Mouse (Mus musculus): ENCODE measurements at regions not wholly inside any gene's neighbourhood (a gene's known extent, or its start where the extent isn't known, plus 50 kb on each side); places are given as distances from the start of the nearest gene placed in this dataset.

DNA sequence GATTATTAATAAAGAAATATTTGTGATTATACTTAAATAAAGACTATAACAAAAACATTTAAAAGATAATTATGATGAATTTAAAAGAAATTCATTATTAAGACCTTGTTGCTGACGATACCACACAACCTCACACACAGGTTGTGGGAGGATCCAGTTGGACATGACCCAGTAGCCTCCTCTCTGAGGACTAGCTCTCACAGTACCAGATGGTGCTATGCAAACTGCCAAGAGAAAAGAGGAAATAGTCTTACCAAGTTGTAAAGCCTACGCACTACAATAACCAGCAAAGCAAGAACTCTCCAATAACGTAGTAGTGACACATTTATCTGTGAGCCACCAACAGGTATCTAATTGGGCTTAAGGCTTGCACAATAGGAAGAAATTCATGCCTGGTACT lies 379.7 kb upstream of the Map3k7 start:
- Histone ChIP-seq H3K4me3 (ENCODE audit: low read depth, low read length) (no peak overlapping the region), H3K36me3 (ENCODE audit: control insufficient read depth, insufficient read depth, low read length) (no peaks in the 10 kb centered on the region), H3K4me1 (ENCODE audit: control insufficient read depth, insufficient read depth, insufficient read length, low read length) (no peaks in the 10 kb centered on the region), H3K27me3 (ENCODE audit: control insufficient read depth, insufficient read depth, low read length) (no peaks in the 10 kb centered on the region), H3K27ac (ENCODE audit: insufficient read depth, low read depth, low read length) (no peak overlapping the region)
- WGBS, result 87% methylated on average over 3 of the region's 3 CpGs
- TF ChIP-seq POLR2A (IDR thresholded peaks at IDR 0.05; ENCODE audit: low read depth, low read length), result no peak
- no peak for TF ChIP-seq CTCF (IDR thresholded peaks at IDR 0.05; ENCODE audit: extremely low read depth, insufficient read length, insufficient replicate concordance, low read depth, low read length)

GRCm38 (mm10) chr4:31594089-31594488 lies 369.8 kb upstream of the Map3k7 start:
- TF ChIP-seq CTCF (IDR thresholded peaks at IDR 0.05; ENCODE audit: extremely low read depth, insufficient read length, insufficient replicate concordance, low read depth, low read length) (no peak), POLR2A (IDR thresholded peaks at IDR 0.05; ENCODE audit: low read depth, low read length) (no peak)
- 64% methylated on average over 1 of the region's 1 CpGs for WGBS
- H3K4me3 ChIP-seq (ENCODE audit: low read depth, low read length), result no peak overlapping the region

GRCm38 (mm10) chr4:31601536-31601935 lies 362.4 kb upstream of the Map3k7 start:
- no peaks in the 10 kb centered on the region for H3K27me3 ChIP-seq (ENCODE audit: control insufficient read depth, insufficient read depth, low read length)
- no peaks in the 10 kb centered on the region for H3K36me3 ChIP-seq (ENCODE audit: control insufficient read depth, insufficient read depth, low read length)
- H3K27ac ChIP-seq (ENCODE audit: insufficient read depth, low read depth, low read length), result no peak overlapping the region
- 22% methylated on average over 8 of the region's 8 CpGs for WGBS
- H3K4me1 ChIP-seq (ENCODE audit: control insufficient read depth, insufficient read depth, insufficient read length, low read length), result no peaks in the 10 kb centered on the region
- H3K4me3 ChIP-seq (ENCODE audit: low read depth, low read length), result no peak overlapping the region
- TF ChIP-seq CTCF (IDR thresholded peaks at IDR 0.05; ENCODE audit: extremely low read depth, insufficient read length, insufficient replicate concordance, low read depth, low read length), result no peak
- no peak for TF ChIP-seq POLR2A (IDR thresholded peaks at IDR 0.05; ENCODE audit: low read depth, low read length)

More at GRCm38 (mm10) chr4:31594089-31594488, 369.8 kb upstream of the Map3k7 start:
- Histone ChIP-seq H3K27ac (ENCODE audit: insufficient read depth, low read depth, low read length) (no peak overlapping the region), H3K4me1 (ENCODE audit: control insufficient read depth, insufficient read depth, insufficient read length, low read length) (no peaks in the 10 kb centered on the region), H3K27me3 (ENCODE audit: control insufficient read depth, insufficient read depth, low read length) (no peaks in the 10 kb centered on the region), H3K36me3 (ENCODE audit: control insufficient read depth, insufficient read depth, low read length) (no peaks in the 10 kb centered on the region)

DNA sequence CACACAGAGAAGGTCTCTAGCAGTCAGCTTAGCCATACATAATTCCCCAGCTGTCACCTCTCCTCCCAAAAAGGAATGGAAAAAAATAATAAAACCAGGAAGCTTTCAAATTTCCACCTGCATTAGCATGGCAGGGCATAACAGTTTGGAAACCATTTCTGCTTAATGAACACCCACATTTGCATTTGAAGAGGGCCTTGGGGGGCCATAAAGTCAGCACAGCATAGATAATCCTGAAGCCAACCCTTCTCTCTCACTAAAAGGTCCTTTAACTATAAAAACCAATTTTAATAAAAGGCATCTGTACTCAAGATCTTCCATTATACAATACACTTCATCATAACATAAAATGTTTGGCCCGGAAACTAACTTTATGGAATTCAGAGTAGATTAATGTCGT lies 360.1 kb upstream of the Map3k7 start:
- 96% methylated on average over 2 of the region's 2 CpGs for WGBS
- no peaks in the 10 kb centered on the region for H3K36me3 ChIP-seq (ENCODE audit: control insufficient read depth, insufficient read depth, low read length)
- H3K4me1 ChIP-seq (ENCODE audit: control insufficient read depth, insufficient read depth, insufficient read length, low read length), result no peaks in the 10 kb centered on the region
- H3K27ac ChIP-seq (ENCODE audit: insufficient read depth, low read depth, low read length), result no peak overlapping the region
- no peak overlapping the region for H3K4me3 ChIP-seq (ENCODE audit: low read depth, low read length)
- H3K27me3 ChIP-seq (ENCODE audit: control insufficient read depth, insufficient read depth, low read length), result no peaks in the 10 kb centered on the region
- no peak for TF ChIP-seq CTCF (IDR thresholded peaks at IDR 0.05; ENCODE audit: extremely low read depth, insufficient read length, insufficient replicate concordance, low read depth, low read length)
- no peak for TF ChIP-seq POLR2A (IDR thresholded peaks at IDR 0.05; ENCODE audit: low read depth, low read length)

DNA sequence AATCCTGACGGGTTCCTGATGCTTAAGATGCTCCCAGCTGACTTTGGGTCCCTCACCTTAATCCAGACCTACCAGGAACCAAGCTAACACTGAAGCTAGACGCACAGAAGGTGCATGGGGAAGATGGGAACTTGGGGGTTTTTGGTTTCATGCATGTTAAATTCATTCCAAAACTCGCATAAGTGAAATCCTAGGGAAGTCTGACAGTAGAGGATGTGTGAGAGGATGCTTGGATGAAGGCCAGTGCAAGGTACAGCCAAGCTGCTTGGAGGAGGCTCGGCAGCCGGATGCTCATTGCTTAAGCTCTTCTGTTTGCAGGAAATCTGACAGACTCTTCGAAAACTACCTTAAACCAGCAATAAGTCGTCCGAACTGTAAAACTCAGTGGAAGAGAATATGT lies 355.1 kb upstream of the Map3k7 start:
- WGBS, result 78% methylated on average over 8 of the region's 8 CpGs
- Histone ChIP-seq H3K4me3 (ENCODE audit: low read depth, low read length) (no peak overlapping the region), H3K27ac (ENCODE audit: insufficient read depth, low read depth, low read length) (no peak overlapping the region)

GRCm38 (mm10) chr4:31609559-31609958 lies 354.3 kb upstream of the Map3k7 start:
- H3K36me3 ChIP-seq (ENCODE audit: control insufficient read depth, insufficient read depth, low read length), result no peaks in the 10 kb centered on the region
- 76% methylated on average over 6 of the region's 6 CpGs for WGBS
- TF ChIP-seq CTCF (IDR thresholded peaks at IDR 0.05; ENCODE audit: extremely low read depth, insufficient read length, insufficient replicate concordance, low read depth, low read length) (no peak), POLR2A (IDR thresholded peaks at IDR 0.05; ENCODE audit: low read depth, low read length) (no peak)

More for the DNA sequence above, 355.1 kb upstream of the Map3k7 start:
- TF ChIP-seq CTCF (IDR thresholded peaks at IDR 0.05; ENCODE audit: extremely low read depth, insufficient read length, insufficient replicate concordance, low read depth, low read length) (no peak), POLR2A (IDR thresholded peaks at IDR 0.05; ENCODE audit: low read depth, low read length) (no peak)
- no peaks in the 10 kb centered on the region for H3K4me1 ChIP-seq (ENCODE audit: control insufficient read depth, insufficient read depth, insufficient read length, low read length)
- H3K36me3 ChIP-seq (ENCODE audit: control insufficient read depth, insufficient read depth, low read length), result no peaks in the 10 kb centered on the region
- H3K27me3 ChIP-seq (ENCODE audit: control insufficient read depth, insufficient read depth, low read length), result no peaks in the 10 kb centered on the region

DNA sequence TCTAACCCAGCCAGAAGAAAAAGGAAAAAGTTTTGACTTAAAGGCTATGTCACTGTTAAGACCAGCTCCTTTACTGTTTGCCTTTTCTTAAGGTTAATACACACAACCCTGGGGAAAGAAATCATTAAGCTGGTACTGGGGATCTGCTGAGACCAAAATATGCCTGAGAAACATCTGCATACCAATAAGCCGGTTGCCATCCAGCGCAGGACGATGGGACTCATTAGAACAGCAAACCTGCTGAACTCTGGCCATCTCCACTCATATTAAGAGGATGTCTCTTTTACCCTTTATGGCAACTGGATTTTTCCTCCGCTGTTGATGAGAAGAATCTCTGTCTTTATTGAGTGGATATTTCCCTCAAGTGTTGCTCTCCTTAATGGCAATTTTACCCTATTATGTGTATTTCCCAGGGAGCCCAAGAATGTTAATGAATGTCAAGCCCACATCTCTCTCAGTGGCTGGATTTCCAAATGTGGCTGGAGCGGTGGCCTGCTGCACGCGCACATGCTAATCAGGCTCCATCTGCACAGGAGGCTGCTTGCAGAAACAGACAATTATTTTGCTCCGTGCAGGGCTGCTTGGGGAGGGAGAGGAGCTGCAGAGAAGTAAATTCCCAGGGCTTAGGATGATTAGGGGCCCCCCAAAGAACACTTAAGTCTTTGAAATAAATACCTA lies 351.6 kb upstream of the Map3k7 start:
- H3K4me1 ChIP-seq (ENCODE audit: control insufficient read depth, insufficient read depth, insufficient read length, low read length), result no peaks in the 10 kb centered on the region
- no peaks in the 10 kb centered on the region for H3K36me3 ChIP-seq (ENCODE audit: control insufficient read depth, insufficient read depth, low read length)
- WGBS, result 66% methylated on average over 8 of the region's 8 CpGs
- H3K4me3 ChIP-seq (ENCODE audit: low read depth, low read length), result no peak overlapping the region
- TF ChIP-seq CTCF (IDR thresholded peaks at IDR 0.05; ENCODE audit: extremely low read depth, insufficient read length, insufficient replicate concordance, low read depth, low read length), result no peak
- no peak for TF ChIP-seq POLR2A (IDR thresholded peaks at IDR 0.05; ENCODE audit: low read depth, low read length)
- no peak overlapping the region for H3K27ac ChIP-seq (ENCODE audit: insufficient read depth, low read depth, low read length)
- no peaks in the 10 kb centered on the region for H3K27me3 ChIP-seq (ENCODE audit: control insufficient read depth, insufficient read depth, low read length)

More at GRCm38 (mm10) chr4:31609559-31609958, 354.3 kb upstream of the Map3k7 start:
- H3K4me3 ChIP-seq (ENCODE audit: low read depth, low read length), result no peak overlapping the region
- no peaks in the 10 kb centered on the region for H3K4me1 ChIP-seq (ENCODE audit: control insufficient read depth, insufficient read depth, insufficient read length, low read length)
- no peak overlapping the region for H3K27ac ChIP-seq (ENCODE audit: insufficient read depth, low read depth, low read length)
- no peaks in the 10 kb centered on the region for H3K27me3 ChIP-seq (ENCODE audit: control insufficient read depth, insufficient read depth, low read length)
